In genomic region chr19:5109659-5110453, GRCm38 (mm10) we compare ENCODE assay signal across 9 mouse cellular contexts. TPM values are rescaled to one million over a fixed set of nuclear protein-coding genes. Genes with fewer than 3 reads are reported as not detected.
DNase-seq lines count a peak whose midpoint lies in the region; ATAC-seq and TF ChIP-seq lines count a peak whose summit lies in the region.
"Had no signal": no experiment of that assay in that cellular context is flagged by ENCODE, and none has a peak within 500 bp of the region (broad histone marks: within the 10 kb centered on the region; RNA-seq: fewer than 3 reads in every experiment).

No protein-coding gene starts in this region.

- TF ChIP-seq CTCF in small intestine, adult 2 months (IDR thresholded peaks at IDR 0.05; ENCODE audit: extremely low read depth, insufficient read length, insufficient replicate concordance, low read depth, low read length): peak; percentile 35; the same call in 1 of the 2 replicates

- no peak overlapping the region for H3K4me3 ChIP-seq in hindbrain, embryonic 10.5 days
- no peak overlapping the region for H3K4me3 ChIP-seq in hindbrain, embryonic 14.5 days (replicated peaks; ENCODE audit: low read length)
- no peak overlapping the region for H3K4me3 ChIP-seq in small intestine, adult 2 months (ENCODE audit: low read depth, low read length)
- no peak overlapping the region for H3K4me3 ChIP-seq in midbrain, embryonic 14.5 days (replicated peaks; ENCODE audit: low read depth, low read length)
- H3K4me3 ChIP-seq in midbrain, embryonic 15.5 days: no peak overlapping the region
- H3K4me3 ChIP-seq: midbrain, embryonic 10.5 days had no signal

- no peaks in the 10 kb centered on the region for H3K9me3 ChIP-seq in hindbrain, embryonic 10.5 days
- no peaks in the 10 kb centered on the region for H3K9me3 ChIP-seq in hindbrain, embryonic 14.5 days (ENCODE audit: control insufficient read depth, low read length)
- H3K9me3 ChIP-seq in midbrain, embryonic 14.5 days (ENCODE audit: control insufficient read depth, low read length): no peaks in the 10 kb centered on the region
- H3K9me3 ChIP-seq in midbrain, embryonic 15.5 days: no peaks in the 10 kb centered on the region
- H3K9me3 ChIP-seq: midbrain, embryonic 10.5 days had no signal

- DNase-seq in hindbrain, embryonic 10.5 days (ENCODE audit: low spot score): peak; percentile 26
- DNase-seq in hindbrain, embryonic 14.5 days (ENCODE audit: low spot score): no peak
- peak; percentile 33 to 76 for DNase-seq in spleen, postnatal 4 days (ENCODE audit: low spot score in 2 of 2)
- DNase-seq in spleen, postnatal 14 days (ENCODE audit: low spot score in 2 of 2): no peak
- peak; percentile 59 for DNase-seq in cerebellum, adult 9-11 months
- DNase-seq in midbrain, embryonic 14.5 days: no peak

- peaks cover 76% of the 10 kb centered on the region for H3K36me3 ChIP-seq in hindbrain, embryonic 10.5 days
- H3K36me3 ChIP-seq in hindbrain, embryonic 14.5 days (replicated peaks; ENCODE audit: control insufficient read depth, insufficient read depth): peaks cover 77% of the 10 kb centered on the region
- H3K36me3 ChIP-seq in small intestine, adult 2 months (ENCODE audit: control insufficient read depth, insufficient read depth, low read length): peaks cover 4% of the 10 kb centered on the region; the same call in 1 of the 2 replicates
- peaks cover 71% of the 10 kb centered on the region for H3K36me3 ChIP-seq in midbrain, embryonic 14.5 days (ENCODE audit: control insufficient read depth, insufficient read depth, low read length)
- peaks cover 57% of the 10 kb centered on the region for H3K36me3 ChIP-seq in midbrain, embryonic 15.5 days (replicated peaks)

- peaks cover 33% of the 10 kb centered on the region for H3K4me1 ChIP-seq in hindbrain, embryonic 10.5 days (replicated peaks)
- H3K4me1 ChIP-seq in hindbrain, embryonic 14.5 days (replicated peaks; ENCODE audit: control insufficient read depth, insufficient read depth, low read length): peaks cover 7% of the 10 kb centered on the region
- no peaks in the 10 kb centered on the region for H3K4me1 ChIP-seq in small intestine, adult 2 months (ENCODE audit: control insufficient read depth, insufficient read depth, insufficient read length, low read length)
- H3K4me1 ChIP-seq in midbrain, embryonic 14.5 days (ENCODE audit: control insufficient read depth, insufficient read depth, low read length): peaks cover 9% of the 10 kb centered on the region
- peaks cover 19% of the 10 kb centered on the region for H3K4me1 ChIP-seq in midbrain, embryonic 15.5 days

- no peak overlapping the region for H3K9ac ChIP-seq in hindbrain, embryonic 14.5 days
- no peak overlapping the region for H3K9ac ChIP-seq in midbrain, embryonic 14.5 days (replicated peaks; ENCODE audit: low read length)
- no peak overlapping the region for H3K9ac ChIP-seq in midbrain, embryonic 15.5 days

- no peak overlapping the region for H3K27ac ChIP-seq in hindbrain, embryonic 10.5 days
- no peak overlapping the region for H3K27ac ChIP-seq in hindbrain, embryonic 14.5 days
- no peak overlapping the region for H3K27ac ChIP-seq in small intestine, adult 2 months (ENCODE audit: insufficient read depth, low read depth, low read length)
- H3K27ac ChIP-seq in midbrain, embryonic 14.5 days (replicated peaks; ENCODE audit: low read depth, low read length): no peak overlapping the region
- no peak overlapping the region for H3K27ac ChIP-seq in midbrain, embryonic 15.5 days
- H3K27ac ChIP-seq: midbrain, embryonic 10.5 days had no signal

- H3K4me2 ChIP-seq in hindbrain, embryonic 14.5 days (replicated peaks): no peak overlapping the region
- no peak overlapping the region for H3K4me2 ChIP-seq in midbrain, embryonic 14.5 days (ENCODE audit: low read length)
- H3K4me2 ChIP-seq in midbrain, embryonic 15.5 days: no peak overlapping the region

- TF ChIP-seq POLR2A in small intestine, adult 2 months (IDR thresholded peaks at IDR 0.05; ENCODE audit: low read depth, low read length): no peak

- ATAC-seq in hindbrain, embryonic 14.5 days (ENCODE audit: low FRiP score): no peak
- ATAC-seq in midbrain, embryonic 14.5 days (ENCODE audit: low FRiP score, low TSS enrichment): no peak
- no peak for ATAC-seq in midbrain, embryonic 15.5 days (replicated peaks)

- no peaks in the 10 kb centered on the region for H3K27me3 ChIP-seq in hindbrain, embryonic 10.5 days (ENCODE audit: insufficient read depth, poor library complexity, severe bottlenecking)
- H3K27me3 ChIP-seq in hindbrain, embryonic 14.5 days (ENCODE audit: control insufficient read depth, insufficient read depth, low read length): no peaks in the 10 kb centered on the region
- H3K27me3 ChIP-seq in small intestine, adult 2 months (ENCODE audit: control insufficient read depth, insufficient read depth, low read length): no peaks in the 10 kb centered on the region
- H3K27me3 ChIP-seq in midbrain, embryonic 14.5 days (ENCODE audit: control insufficient read depth, insufficient read depth, low read length): no peaks in the 10 kb centered on the region
- H3K27me3 ChIP-seq in midbrain, embryonic 15.5 days (replicated peaks): no peaks in the 10 kb centered on the region

- WGBS in hindbrain, embryonic 10.5 days: 76% methylated on average over 19 of the region's 19 CpGs
- WGBS in hindbrain, embryonic 14.5 days: 77% methylated on average over 19 of the region's 19 CpGs
- 81% methylated on average over 19 of the region's 19 CpGs for WGBS in small intestine, adult 2 months
- 75% methylated on average over 19 of the region's 19 CpGs for WGBS in midbrain, embryonic 14.5 days
- WGBS in midbrain, embryonic 15.5 days: 74% methylated on average over 19 of the region's 19 CpGs

RNA-seq across cellular contexts. Expression of gene Rab1b, which starts 3.0 kb away (rescaled TPM):
- polyA plus RNA-seq in hindbrain, embryonic 10.5 days (2016; fragmentation: Nextera tagmentation; extraction: Ambion mirVana): 270 and 303 TPM in 2 replicates
- polyA plus RNA-seq in hindbrain, embryonic 14.5 days (2014; fragmentation: Nextera tagmentation; extraction: Ambion mirVana): 210 and 213 TPM in 2 replicates
- polyA plus RNA-seq in small intestine, adult 2 months (2012; rRNA removed): 139 and 243 TPM in 2 replicates
- 227 and 228 TPM in 2 replicates for polyA plus RNA-seq in midbrain, embryonic 14.5 days (2014; fragmentation: Nextera tagmentation; extraction: Ambion mirVana)
- polyA plus RNA-seq in midbrain, embryonic 15.5 days (2015; fragmentation: Nextera tagmentation; extraction: Ambion mirVana): 216 and 233 TPM in 2 replicates

RNA-seq across cellular contexts. Expression of gene Klc2, which starts 8.5 kb away (rescaled TPM):
- polyA plus RNA-seq in hindbrain, embryonic 10.5 days (2016; fragmentation: Nextera tagmentation; extraction: Ambion mirVana): 35.5 and 45.8 TPM in 2 replicates
- 72.7 and 72.9 TPM in 2 replicates for polyA plus RNA-seq in hindbrain, embryonic 14.5 days (2014; fragmentation: Nextera tagmentation; extraction: Ambion mirVana)
- 11.4 and 19.8 TPM in 2 replicates for polyA plus RNA-seq in small intestine, adult 2 months (2012; rRNA removed)
- 52.5 and 59.0 TPM in 2 replicates for polyA plus RNA-seq in midbrain, embryonic 14.5 days (2014; fragmentation: Nextera tagmentation; extraction: Ambion mirVana)
- polyA plus RNA-seq in midbrain, embryonic 15.5 days (2015; fragmentation: Nextera tagmentation; extraction: Ambion mirVana): 76.8 and 78.4 TPM in 2 replicates

RNA-seq across cellular contexts. Expression of gene Cnih2, which starts 11.5 kb away (rescaled TPM):
- polyA plus RNA-seq in hindbrain, embryonic 10.5 days (2016; fragmentation: Nextera tagmentation; extraction: Ambion mirVana): 42.1 and 115 TPM in 2 replicates
- 485 and 502 TPM in 2 replicates for polyA plus RNA-seq in hindbrain, embryonic 14.5 days (2014; fragmentation: Nextera tagmentation; extraction: Ambion mirVana)
- polyA plus RNA-seq in small intestine, adult 2 months (2012; rRNA removed): 1.3 and 1.5 TPM in 2 replicates
- 518 and 616 TPM in 2 replicates for polyA plus RNA-seq in midbrain, embryonic 14.5 days (2014; fragmentation: Nextera tagmentation; extraction: Ambion mirVana)
- polyA plus RNA-seq in midbrain, embryonic 15.5 days (2015; fragmentation: Nextera tagmentation; extraction: Ambion mirVana): 480 and 492 TPM in 2 replicates

RNA-seq across cellular contexts. Expression of gene Yif1a, which starts 21.5 kb away (rescaled TPM):
- polyA plus RNA-seq in hindbrain, embryonic 10.5 days (2016; fragmentation: Nextera tagmentation; extraction: Ambion mirVana): 87.1 and 92.0 TPM in 2 replicates
- 62.4 and 72.6 TPM in 2 replicates for polyA plus RNA-seq in hindbrain, embryonic 14.5 days (2014; fragmentation: Nextera tagmentation; extraction: Ambion mirVana)
- polyA plus RNA-seq in small intestine, adult 2 months (2012; rRNA removed): 155 and 252 TPM in 2 replicates
- polyA plus RNA-seq in midbrain, embryonic 14.5 days (2014; fragmentation: Nextera tagmentation; extraction: Ambion mirVana): 62.2 and 62.7 TPM in 2 replicates
- polyA plus RNA-seq in midbrain, embryonic 15.5 days (2015; fragmentation: Nextera tagmentation; extraction: Ambion mirVana): 43.4 and 55.8 TPM in 2 replicates

RNA-seq across cellular contexts. Expression of gene Tmem151a, which starts 24.5 kb away (rescaled TPM):
- 1.5 and 1.8 TPM in 2 replicates for polyA plus RNA-seq in hindbrain, embryonic 10.5 days (2016; fragmentation: Nextera tagmentation; extraction: Ambion mirVana)
- polyA plus RNA-seq in hindbrain, embryonic 14.5 days (2014; fragmentation: Nextera tagmentation; extraction: Ambion mirVana): 20.7 and 23.8 TPM in 2 replicates
- polyA plus RNA-seq in small intestine, adult 2 months (2012; rRNA removed): 3.5 and 8.1 TPM in 2 replicates
- polyA plus RNA-seq in midbrain, embryonic 14.5 days (2014; fragmentation: Nextera tagmentation; extraction: Ambion mirVana): 8.3 and 15.7 TPM in 2 replicates
- polyA plus RNA-seq in midbrain, embryonic 15.5 days (2015; fragmentation: Nextera tagmentation; extraction: Ambion mirVana): 20.3 and 21.2 TPM in 2 replicates

Comparison
In these comparisons a context has a peak if more than half of its experiments do, and no peak if none do; other contexts are left out.
1. DNase-seq: peak in hindbrain, embryonic 10.5 days (single experiment), spleen, postnatal 4 days (2 of 2) and cerebellum, adult 9-11 months (single experiment); none in hindbrain, embryonic 14.5 days (single experiment), spleen, postnatal 14 days (0 of 2) and midbrain, embryonic 14.5 days (single experiment).
2. RNA of gene Cnih2, which starts 11.5 kb away (polyA plus RNA-seq): 518 to 616 TPM in midbrain, embryonic 14.5 days, 485 to 502 TPM in hindbrain, embryonic 14.5 days, 480 to 492 TPM in midbrain, embryonic 15.5 days and 42.1 to 115 TPM in hindbrain, embryonic 10.5 days; 1.3 to 1.5 TPM in small intestine, adult 2 months; every median in the first group is over 10 times any median in the second.